Mouse (Mus musculus) heart, adult 8-10 months (tissue): ENCODE data around the gene Ifi35. TPM values are rescaled to one million over a fixed set of nuclear protein-coding genes. Genes with fewer than 3 reads are reported as not detected.

Experiments
- microRNA-seq: library from miRNA; unstranded; fragments of <30 nt; microRNA quantifications from one replicate; pipeline ENCODE4 v1.2.0, GENCODE M21; 2022
- total RNA-seq, 4 experiments: library from RNA; stranded (reverse); gene quantifications; 2 replicates each; pipeline ENCODE4 v1.2.4; 2022

The Ifi35 gene
- total RNA-seq, 4 experiments from 2014 or later, result 13.4 to 14.6 (median 13.9) TPM

Small RNA genes within 50 kb of the gene (microRNA-seq; reads per million reads assigned to microRNA genes)
- gene Mir6929, result 9.2 reads per million, percentile 23 among the genes with 10 or more reads in this experiment

Other genes with a start within 250 kb of the Ifi35 start
- gene Ezh1, start 221.9 kb upstream of the Ifi35 start, total RNA-seq, result 10 to 100 TPM; 28.6 to 37.3 (median 31.7) TPM
- 10 to 100 TPM; 60.8 to 93.6 (median 83.9) TPM for gene Ramp2, start 202.4 kb upstream of the Ifi35 start, total RNA-seq
- gene Vps25, start 194.7 kb upstream of the Ifi35 start, total RNA-seq, result 100 to 1,000 TPM in 3 of 4 experiments, 10 to 100 TPM in 1; 88.4 to 109 (median 104) TPM
- gene Wnk4, start 187.8 kb upstream of the Ifi35 start, total RNA-seq, result 10 to 100 TPM in 3 of 4 experiments, 1 to 10 TPM in 1; 7.6 to 16.6 (median 14.2) TPM
- gene Cntd1, start 169.4 kb upstream of the Ifi35 start, total RNA-seq, result under 1 TPM in 3 of 4 experiments, not detected in 1; 0.14 to 0.29 (median 0.22) TPM
- 100 to 1,000 TPM in 2 of 4 experiments, 10 to 100 TPM in 2; 93.0 to 105 (median 98.0) TPM for gene Coa3, start 169.3 kb upstream of the Ifi35 start, total RNA-seq
- gene Becn1, start 146.1 kb upstream of the Ifi35 start, total RNA-seq, result 100 to 1,000 TPM in 2 of 4 experiments, 10 to 100 TPM in 2; 78.6 to 116 (median 100) TPM
- gene Psme3, start 132.2 kb upstream of the Ifi35 start, total RNA-seq, result 10 to 100 TPM; 66.4 to 85.0 (median 73.6) TPM
- 1 to 10 TPM; 1.4 to 1.9 (median 1.7) TPM for gene Aoc2, start 123.3 kb upstream of the Ifi35 start, total RNA-seq
- 1 to 10 TPM; 7.1 to 9.2 (median 8.5) TPM for gene Aoc3, start 117.8 kb upstream of the Ifi35 start, total RNA-seq
- not detected for gene G6pc, start 80.8 kb upstream of the Ifi35 start, total RNA-seq
- 10 to 100 TPM; 12.3 to 25.8 (median 22.4) TPM for gene Aarsd1, start 30.8 kb upstream of the Ifi35 start, total RNA-seq
- 10 to 100 TPM in 1 of 4 experiments, 1 to 10 TPM in 3; 5.0 to 11.5 (median 6.8) TPM for gene Gm27029, start 23.6 kb upstream of the Ifi35 start, total RNA-seq
- 10 to 100 TPM; 10.5 to 13.1 (median 11.8) TPM for gene Rundc1, start 23.3 kb upstream of the Ifi35 start, total RNA-seq
- 10 to 100 TPM; 46.5 to 67.8 (median 61.1) TPM for gene Ptges3l, start 23.1 kb upstream of the Ifi35 start, total RNA-seq
- gene Rpl27, start 6.1 kb upstream of the Ifi35 start, total RNA-seq, result 10 to 100 TPM; 29.2 to 41.5 (median 39.2) TPM
- 1 to 10 TPM; 5.3 to 7.5 (median 6.2) TPM for gene Rnd2, start 16.6 kb downstream of the Ifi35 start, total RNA-seq
- gene Vat1, start 17.8 kb downstream of the Ifi35 start, total RNA-seq, result 10 to 100 TPM; 20.6 to 23.2 (median 21.8) TPM
- under 1 TPM; 0.22 to 0.57 (median 0.35) TPM for gene Brca1, start 103.5 kb downstream of the Ifi35 start, total RNA-seq
- 100 to 1,000 TPM in 1 of 4 experiments, 10 to 100 TPM in 3; 91.5 to 100 (median 96.2) TPM for gene Nbr1, start 103.7 kb downstream of the Ifi35 start, total RNA-seq
- 1 to 10 TPM; 3.8 to 6.8 (median 4.1) TPM for gene Tmem106a, start 133.8 kb downstream of the Ifi35 start, total RNA-seq
- gene Gm11634, start 150.8 kb downstream of the Ifi35 start, total RNA-seq, result not detected
- gene Rdm1, start 178.8 kb downstream of the Ifi35 start, total RNA-seq, result 10 to 100 TPM; 47.9 to 60.0 (median 55.8) TPM
- gene Arl4d, start 217.1 kb downstream of the Ifi35 start, total RNA-seq, result 10 to 100 TPM; 21.1 to 30.1 (median 27.0) TPM